Mouse (Mus musculus) neural tube, embryonic 15.5 days (tissue): ENCODE measurements at regions not wholly inside any gene's neighbourhood (a gene's known extent, or its start where the extent isn't known, plus 50 kb on each side); places are given as distances from the start of the nearest gene placed in this dataset.
"Not testable (repeated sequence)": the region's sequence is repeated elsewhere in the genome, so short reads cannot be mapped to it uniquely, and the experiment has no call there.

ENCODE experiments used
- ATAC-seq: fragments of 200-750 bp; cut with Nextera tagmentation; 2 replicates; pipeline ENCODE4 v1.8.0; 2017; ENCODE audit warnings: mild to moderate bottlenecking, moderate TSS enrichment, moderate library complexity; ENCODE audit not compliant: low FRiP score
- H3K27ac ChIP-seq: fragments of 300-500 bp; sonication (generic); replicated peaks from 2 replicates; pipeline ENCODE4 v1.5.1; 2015; ENCODE audit warnings: mild to moderate bottlenecking, inconsistent platforms
- H3K27me3 ChIP-seq: fragments of 300-500 bp; sonication (generic); replicated peaks from 2 replicates; pipeline ENCODE4 v1.6.1; 2015; ENCODE audit warnings: inconsistent platforms
- H3K36me3 ChIP-seq: fragments of 300-500 bp; sonication (generic); 2 replicates; pipeline ENCODE4 v1.6.1; 2015; ENCODE audit warnings: inconsistent platforms
- H3K4me1 ChIP-seq: fragments of 300-500 bp; sonication (generic); 2 replicates; pipeline ENCODE4 v1.6.1; 2015; ENCODE audit warnings: inconsistent platforms
- H3K4me2 ChIP-seq: fragments of 300-500 bp; sonication (generic); 2 replicates; pipeline ENCODE4 v1.6.1; 2015; ENCODE audit warnings: inconsistent platforms, mild to moderate bottlenecking, moderate library complexity
- H3K4me3 ChIP-seq: fragments of 300-500 bp; sonication (generic); replicated peaks from 2 replicates; pipeline ENCODE4 v1.5.1; 2015; ENCODE audit warnings: mild to moderate bottlenecking, inconsistent platforms
- H3K9ac ChIP-seq: fragments of 300-500 bp; sonication (generic); replicated peaks from 2 replicates; pipeline ENCODE4 v1.6.1; 2015; ENCODE audit warnings: mild to moderate bottlenecking, inconsistent platforms
- H3K9me3 ChIP-seq: fragments of 300-500 bp; sonication (generic); replicated peaks from 2 replicates; pipeline ENCODE4 v1.6.1; 2016; ENCODE audit warnings: inconsistent platforms
- WGBS: fragments of 180-500 bp; shearing (Covaris S2); methylation state at CpG from one replicate; pipeline ENCODE4 v1.1.7; 2015; ENCODE audit warnings: mixed read lengths; 5-methylcytosine and 5-hydroxymethylcytosine counted together

DNA sequence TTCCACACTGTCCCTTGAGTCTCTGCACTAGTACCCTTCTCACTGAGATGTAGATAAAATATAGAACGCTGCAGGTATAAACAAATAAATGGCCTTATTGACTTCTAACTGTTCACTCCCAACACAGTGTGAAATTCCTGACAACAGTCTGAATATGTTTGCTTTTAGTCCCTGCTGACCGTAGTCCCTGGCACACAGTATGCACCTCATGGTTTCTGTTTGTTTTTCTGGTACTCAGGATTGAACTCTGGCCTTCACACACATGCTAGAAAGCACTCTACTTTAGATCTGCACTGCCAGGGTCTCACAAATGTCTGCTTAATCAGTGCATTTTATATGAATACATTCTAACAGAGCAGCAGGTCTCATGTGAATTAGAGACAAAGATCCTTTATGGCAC is 95.8 kb downstream of the Rps12 start:
- WGBS: 90% methylated on average over 2 of the region's 2 CpGs
- H3K27ac ChIP-seq: no peak overlapping the region
- ATAC-seq: no peak
- H3K27me3 ChIP-seq: no peaks in the 10 kb centered on the region
- H3K9me3 ChIP-seq: no peaks in the 10 kb centered on the region
- H3K4me1 ChIP-seq: no peaks in the 10 kb centered on the region
- H3K9ac ChIP-seq: no peak overlapping the region
- H3K36me3 ChIP-seq: no peaks in the 10 kb centered on the region
- no peak overlapping the region for H3K4me3 ChIP-seq
- H3K4me2 ChIP-seq: no peak overlapping the region

DNA sequence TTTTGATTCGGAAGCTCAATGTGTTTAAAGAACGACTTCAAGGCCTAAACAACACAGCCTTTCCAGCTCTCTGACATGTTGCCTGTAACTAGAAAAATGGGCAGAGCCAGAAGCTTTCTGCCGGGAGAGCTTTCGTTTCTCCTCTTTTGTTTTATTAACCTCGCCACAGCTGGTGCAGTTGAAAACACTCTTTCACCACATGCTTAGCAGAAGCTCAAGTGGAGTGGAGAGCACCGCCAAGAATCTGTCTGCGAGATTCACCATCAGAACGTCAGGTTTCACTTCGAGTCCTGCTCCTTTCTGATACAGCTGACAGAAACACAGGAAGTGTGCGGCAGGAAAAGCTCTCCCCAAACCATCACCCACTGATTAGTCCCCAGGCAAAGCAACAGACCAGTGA is 100.1 kb downstream of the Rps12 start:
- H3K4me1 ChIP-seq: no peaks in the 10 kb centered on the region
- peak overlapping the region; percentile 19 for H3K4me2 ChIP-seq
- no peak overlapping the region for H3K9ac ChIP-seq
- 54% methylated on average over 10 of the region's 10 CpGs for WGBS
- H3K27me3 ChIP-seq: no peaks in the 10 kb centered on the region
- no peaks in the 10 kb centered on the region for H3K9me3 ChIP-seq
- peak; percentile 24; the same call in 1 of the 2 replicates for ATAC-seq
- H3K36me3 ChIP-seq: no peaks in the 10 kb centered on the region
- H3K4me3 ChIP-seq: no peak overlapping the region
- H3K27ac ChIP-seq: peak overlapping the region; percentile 13; the same call in 1 of the 2 replicates

DNA sequence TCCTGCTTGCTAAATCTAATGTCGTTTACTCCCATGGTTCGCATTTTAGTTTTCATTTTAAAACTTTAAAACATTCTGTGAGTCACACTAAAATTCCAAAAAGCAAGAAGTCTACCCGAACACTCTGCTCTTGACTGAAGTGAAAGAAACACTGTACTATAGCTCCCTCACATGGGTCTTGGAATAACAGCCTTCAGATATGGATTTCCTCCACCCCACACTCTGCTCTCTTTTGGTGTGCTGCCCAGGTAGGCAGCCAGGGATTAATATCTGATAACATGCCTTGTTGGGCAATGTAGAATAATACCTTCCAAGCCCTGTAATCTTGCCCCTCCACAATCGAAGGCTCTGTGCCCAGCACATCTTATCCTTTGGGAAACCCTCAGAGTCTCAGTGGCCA is 104.0 kb downstream of the Rps12 start:
- Histone ChIP-seq H3K27me3 (no peaks in the 10 kb centered on the region), H3K27ac (no peak overlapping the region), H3K4me2 (no peak overlapping the region), H3K9me3 (no peaks in the 10 kb centered on the region), H3K4me1 (no peaks in the 10 kb centered on the region), H3K9ac (no peak overlapping the region), H3K4me3 (no peak overlapping the region), H3K36me3 (no peaks in the 10 kb centered on the region)
- ATAC-seq: no peak
- WGBS: 92% methylated on average over 4 of the region's 4 CpGs

DNA sequence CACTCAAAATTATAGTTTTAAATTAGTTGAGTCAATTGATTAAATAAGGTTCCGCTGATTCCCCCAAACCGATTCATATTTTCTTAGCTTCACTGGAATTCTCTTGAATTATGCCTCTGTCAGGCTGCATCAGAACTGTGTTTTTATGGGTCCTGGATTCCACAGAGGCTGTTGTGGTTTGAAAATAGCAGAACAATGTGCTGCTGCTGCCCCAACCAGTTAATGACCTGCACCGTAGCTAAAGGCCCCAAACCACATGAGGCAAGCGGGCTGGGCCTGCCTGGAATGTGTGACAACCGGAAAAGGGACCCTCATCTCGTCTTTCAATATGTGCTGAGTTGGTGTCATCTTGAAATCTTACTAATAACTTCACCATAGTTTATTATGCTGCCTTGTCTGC is 111.2 kb downstream of the Rps12 start:
- WGBS: 30% methylated on average over 6 of the region's 6 CpGs

GRCm38 (mm10) chr10:23674633-23675515 is 112.2 kb downstream of the Rps12 start:
- peak; percentile 76 for ATAC-seq
- no peak overlapping the region for H3K4me3 ChIP-seq
- no peak overlapping the region for H3K9ac ChIP-seq
- peak overlapping the region; percentile 45; the same call in 1 of the 2 replicates for H3K27ac ChIP-seq
- H3K27me3 ChIP-seq: no peaks in the 10 kb centered on the region
- H3K36me3 ChIP-seq: no peaks in the 10 kb centered on the region
- WGBS: 17% methylated on average over 16 of the region's 16 CpGs
- H3K4me1 ChIP-seq: peaks cover 11% of the 10 kb centered on the region
- H3K4me2 ChIP-seq: peak overlapping the region; percentile 37
- H3K9me3 ChIP-seq: no peaks in the 10 kb centered on the region

More for the DNA sequence above, 111.2 kb downstream of the Rps12 start:
- no peaks in the 10 kb centered on the region for H3K36me3 ChIP-seq
- no peak overlapping the region for H3K9ac ChIP-seq
- no peak for ATAC-seq
- H3K4me3 ChIP-seq: no peak overlapping the region
- no peak overlapping the region for H3K27ac ChIP-seq
- no peaks in the 10 kb centered on the region for H3K27me3 ChIP-seq
- H3K9me3 ChIP-seq: no peaks in the 10 kb centered on the region
- H3K4me1 ChIP-seq: peaks cover 11% of the 10 kb centered on the region
- no peak overlapping the region for H3K4me2 ChIP-seq

DNA sequence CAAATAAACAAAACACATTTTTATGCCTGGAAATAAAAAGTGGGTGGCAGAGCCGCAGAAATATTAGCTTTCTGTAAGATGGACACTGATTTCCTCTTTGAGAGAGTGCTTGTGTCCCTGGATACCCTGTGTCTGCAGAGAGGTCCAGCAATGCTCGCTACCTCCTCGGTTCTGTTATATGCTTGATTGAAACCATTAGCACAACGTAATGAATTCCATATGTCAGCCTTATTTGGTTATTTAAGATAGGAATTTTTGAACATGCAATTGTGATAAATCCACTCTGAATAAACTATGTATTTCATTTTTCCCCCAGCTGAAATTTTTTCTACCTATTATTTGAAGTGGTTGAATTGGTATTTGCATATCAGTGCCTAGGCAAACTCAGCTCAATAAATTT is 114.8 kb downstream of the Rps12 start:
- Histone ChIP-seq H3K27ac (no peak overlapping the region), H3K4me3 (no peak overlapping the region), H3K4me2 (no peak overlapping the region), H3K36me3 (no peaks in the 10 kb centered on the region), H3K9me3 (no peaks in the 10 kb centered on the region), H3K9ac (no peak overlapping the region), H3K27me3 (no peaks in the 10 kb centered on the region), H3K4me1 (peaks cover 11% of the 10 kb centered on the region)
- no peak for ATAC-seq
- WGBS: 88% methylated on average over 4 of the region's 4 CpGs

GRCm38 (mm10) chr10:23671494-23671893 is 115.6 kb downstream of the Rps12 start:
- H3K4me1 ChIP-seq: peaks cover 11% of the 10 kb centered on the region
- H3K4me2 ChIP-seq: no peak overlapping the region
- H3K27ac ChIP-seq: no peak overlapping the region
- 28% methylated on average over 8 of the region's 8 CpGs for WGBS
- no peaks in the 10 kb centered on the region for H3K36me3 ChIP-seq
- no peaks in the 10 kb centered on the region for H3K27me3 ChIP-seq
- ATAC-seq: no peak
- no peak overlapping the region for H3K4me3 ChIP-seq
- H3K9me3 ChIP-seq: no peaks in the 10 kb centered on the region
- H3K9ac ChIP-seq: no peak overlapping the region

- WGBS: 93% methylated on average over 8 of the region's 8 CpGs
- H3K27me3 ChIP-seq, H3K27ac ChIP-seq, H3K9ac ChIP-seq, H3K9me3 ChIP-seq, H3K4me3 ChIP-seq, H3K4me2 ChIP-seq, ATAC-seq, H3K4me1 ChIP-seq, H3K36me3 ChIP-seq: not testable (repeated sequence)
These were observed 121.2 kb downstream of the Rps12 start for GRCm38 (mm10) chr10:23665916-23666315.

DNA sequence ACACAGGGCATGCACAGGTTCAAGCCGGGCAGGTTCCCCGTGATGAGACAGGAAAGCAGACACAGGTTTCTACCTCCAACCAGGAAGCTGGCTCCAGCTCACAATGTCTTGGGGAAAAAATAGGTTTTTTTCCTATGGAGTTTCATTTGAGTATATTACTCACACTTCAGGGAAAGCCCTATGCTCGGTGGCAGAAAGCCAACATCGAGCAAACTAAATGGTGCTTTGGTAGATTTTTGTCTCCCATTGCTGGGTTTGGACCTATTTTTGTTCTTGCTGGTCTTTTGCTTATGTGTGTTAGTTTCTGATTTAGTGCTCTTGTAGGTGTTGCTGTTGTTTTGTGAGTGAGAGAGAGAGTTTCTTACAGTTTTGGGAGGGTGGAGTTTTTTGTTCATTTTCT is 160.9 kb downstream of the Rps12 start:
- no peaks in the 10 kb centered on the region for H3K27me3 ChIP-seq
- no peaks in the 10 kb centered on the region for H3K4me1 ChIP-seq
- H3K9me3 ChIP-seq: no peaks in the 10 kb centered on the region
- WGBS: 81% methylated on average over 4 of the region's 4 CpGs
- H3K36me3 ChIP-seq: no peaks in the 10 kb centered on the region
- no peak overlapping the region for H3K9ac ChIP-seq
- no peak overlapping the region for H3K4me2 ChIP-seq
- ATAC-seq: no peak
- no peak overlapping the region for H3K4me3 ChIP-seq
- H3K27ac ChIP-seq: no peak overlapping the region

GRCm38 (mm10) chr10:23612030-23612429 is 175.0 kb downstream of the Rps12 start:
- ATAC-seq: no peak
- no peak overlapping the region for H3K4me3 ChIP-seq
- H3K9me3 ChIP-seq: no peaks in the 10 kb centered on the region
- H3K36me3 ChIP-seq: no peaks in the 10 kb centered on the region
- WGBS: 91% methylated on average over 2 of the region's 2 CpGs
- H3K4me1 ChIP-seq: no peaks in the 10 kb centered on the region
- H3K9ac ChIP-seq: no peak overlapping the region
- no peaks in the 10 kb centered on the region for H3K27me3 ChIP-seq
- no peak overlapping the region for H3K4me2 ChIP-seq
- H3K27ac ChIP-seq: no peak overlapping the region

GRCm38 (mm10) chr10:23611183-23611582 is 175.9 kb downstream of the Rps12 start:
- Histone ChIP-seq H3K4me3 (no peak overlapping the region), H3K27me3 (no peaks in the 10 kb centered on the region), H3K36me3 (no peaks in the 10 kb centered on the region), H3K9ac (no peak overlapping the region), H3K4me1 (no peaks in the 10 kb centered on the region), H3K4me2 (no peak overlapping the region), H3K27ac (no peak overlapping the region), H3K9me3 (no peaks in the 10 kb centered on the region)
- 43% methylated on average over 9 of the region's 9 CpGs for WGBS
- ATAC-seq: no peak

DNA sequence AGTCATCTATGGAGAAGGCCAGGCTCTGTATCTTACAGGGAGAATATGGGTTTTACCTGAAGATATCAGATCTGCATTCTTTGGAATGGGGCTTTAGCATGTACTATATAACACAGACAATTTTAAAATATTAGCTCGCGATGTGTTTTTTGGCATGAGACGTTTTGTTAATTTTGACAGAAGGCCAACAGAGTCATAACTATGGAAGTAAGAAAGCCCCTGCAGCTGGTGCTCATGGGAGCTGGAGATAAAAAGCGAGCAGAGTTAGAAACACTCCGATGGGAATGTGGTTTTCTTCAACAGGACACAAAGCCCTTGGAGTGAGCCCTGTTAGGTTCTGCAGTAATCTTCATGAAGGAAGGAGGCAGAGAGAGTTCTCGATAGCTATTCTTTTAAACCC is 176.6 kb downstream of the Rps12 start:
- no peaks in the 10 kb centered on the region for H3K9me3 ChIP-seq
- WGBS: 89% methylated on average over 6 of the region's 6 CpGs
- no peak overlapping the region for H3K27ac ChIP-seq
- no peak overlapping the region for H3K9ac ChIP-seq
- ATAC-seq: no peak
- H3K4me2 ChIP-seq: no peak overlapping the region
- no peaks in the 10 kb centered on the region for H3K4me1 ChIP-seq
- no peaks in the 10 kb centered on the region for H3K27me3 ChIP-seq
- H3K36me3 ChIP-seq: no peaks in the 10 kb centered on the region
- H3K4me3 ChIP-seq: no peak overlapping the region
